Mouse (Mus musculus) macrophage (primary cell): ENCODE measurements around the gene Evi5l. TPM values are rescaled to one million over a fixed set of nuclear protein-coding genes. Genes with fewer than 3 reads are reported as not detected.

Source experiments
- H3K27ac ChIP-seq: fragments of 350-480 bp; formaldehyde crosslinking; 2 replicates; pipeline ENCODE4 v1.9.0; 2021
- H3K36me3 ChIP-seq: fragments of 350-480 bp; formaldehyde crosslinking; 2 replicates; pipeline ENCODE4 v1.9.0; 2021; ENCODE audit errors: inconsistent target
- H3K4me3 ChIP-seq: fragments of 350-480 bp; formaldehyde crosslinking; 2 replicates; pipeline ENCODE4 v1.9.0; 2021; ENCODE audit errors: inconsistent target
- H3K79me2 ChIP-seq: fragments of 350-480 bp; formaldehyde crosslinking; 2 replicates; pipeline ENCODE4 v1.9.0; 2021; ENCODE audit errors: inconsistent target
- WGBS: methylation state at CpG from one replicate; pipeline ENCODE4 v1.1.7; 2026; ENCODE audit warnings: inconsistent platforms; ENCODE audit not compliant: missing documents; 5-methylcytosine and 5-hydroxymethylcytosine counted together
- polyA plus RNA-seq: library from polyadenylated mRNA; stranded (reverse); fragments of 250-400 nt; gene quantifications from 3 replicates; pipeline ENCODE4 v1.2.4, GENCODE M21; 2018; ENCODE audit warnings: inconsistent platforms
- total RNA-seq, 78 experiments: library from RNA; depleted of rRNA; stranded (reverse); fragments of 250-400 nt; gene quantifications; 1 replicate in 9 of 78; 2 replicates in 24 of 78; 3 replicates in 43 of 78; 4 replicates in 2 of 78; pipeline ENCODE4 v1.2.4; 2018; ENCODE audit warnings: inconsistent platforms in 56 of 78

Gene Evi5l
- 10 to 100 TPM; 11.1 to 60.4 (median 32.1) TPM for total RNA-seq (2018; cell fraction: chromatin; rRNA removed)
- 10 to 100 TPM in 2 of 26 experiments, 1 to 10 TPM in 24; 5.5 to 10.5 (median 7.8) TPM for total RNA-seq (2018; cell fraction: cytosol; rRNA removed)
- total RNA-seq (2018; cell fraction: nucleus; rRNA removed) = 10 to 100 TPM in 19 of 26 experiments, 1 to 10 TPM in 7; 5.3 to 35.8 (median 13.2) TPM
- 6.2 to 7.8 TPM (median 7.6 TPM) in 3 replicates for polyA plus RNA-seq

DNA sequence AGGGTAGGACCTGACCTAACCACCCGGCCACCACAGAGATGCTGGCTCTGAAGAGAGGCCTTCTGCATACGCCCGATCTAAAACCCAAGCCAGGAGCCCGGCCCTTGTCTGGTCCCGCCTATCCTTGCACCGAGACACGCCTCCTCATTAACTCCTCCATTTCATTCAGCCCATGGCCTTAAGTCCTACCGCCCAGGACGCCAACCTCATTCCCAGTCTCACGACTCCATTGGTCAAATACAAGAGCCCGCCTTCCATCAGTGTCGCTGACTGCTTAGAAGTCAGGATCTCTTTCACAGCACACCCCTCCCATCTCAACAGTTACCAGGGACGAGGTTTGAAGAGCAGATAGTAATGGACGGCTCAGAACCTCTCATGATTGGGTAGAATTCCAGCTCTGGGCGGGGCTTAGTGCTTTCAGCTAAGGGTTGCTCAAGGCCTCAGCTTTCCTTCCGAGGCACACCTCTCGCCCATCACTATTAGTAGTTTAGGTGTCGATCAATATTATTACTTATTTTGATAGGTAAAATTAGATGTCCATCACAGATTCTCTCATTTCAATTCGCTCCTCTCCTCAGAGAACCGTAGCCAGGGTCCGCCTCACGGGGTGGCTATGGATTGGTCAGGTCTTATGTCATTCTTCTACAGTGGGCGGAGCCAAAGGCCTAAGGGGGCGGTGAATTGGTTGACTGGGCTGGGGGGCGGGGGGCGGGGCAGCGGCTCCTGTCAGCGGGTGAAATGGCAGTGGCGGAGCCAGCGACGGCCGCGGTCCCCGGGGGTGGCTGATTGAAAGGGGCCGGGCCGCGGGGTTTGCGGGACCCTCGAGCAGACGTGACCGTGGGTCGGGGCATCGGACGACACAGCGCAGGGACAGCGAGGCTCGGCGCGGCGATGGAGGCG is at the start of gene Evi5l:
Gene Evi5l, plus strand, starts transcription at position 716 of the 900 bp plus-strand sequence.
- H3K4me3 ChIP-seq = peak within 1 kb of the TSS; percentile 45
- under 1% methylated on average over 50 of the region's 51 CpGs for WGBS

DNA sequence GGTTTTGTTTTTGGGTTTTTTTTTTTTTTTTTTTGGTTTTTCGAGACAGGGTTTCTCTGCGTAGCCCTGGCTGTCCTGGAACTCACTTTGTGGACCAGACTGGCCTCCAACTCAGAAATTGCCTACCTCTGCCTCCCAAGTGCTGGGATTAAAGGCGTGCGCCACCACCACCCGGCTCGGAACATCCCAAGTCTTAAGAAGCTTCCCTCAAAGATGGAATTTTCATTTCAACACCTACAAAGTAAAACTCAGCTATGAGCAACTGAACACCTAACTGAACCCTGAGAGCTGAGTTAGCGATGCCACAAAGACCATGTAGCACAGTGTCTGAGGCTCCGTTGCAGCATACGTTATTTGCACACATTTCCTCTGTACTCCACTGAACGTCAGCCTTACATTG is 32.6 kb upstream of the Evi5l start, which contains the start of gene Cd209g:
Gene Cd209g, plus strand, starts transcription at position 301 of the 400 bp plus-strand sequence.
- Histone ChIP-seq H3K36me3 (no peaks in the 10 kb centered on the region), H3K79me2 (no peaks in the 10 kb centered on the region), H3K27ac (no peak within 1 kb of the TSS), H3K4me3 (no peak within 1 kb of the TSS)
- 88% methylated on average over 8 of the region's 10 CpGs for WGBS

More for the DNA sequence above, at the start of gene Evi5l:
- H3K27ac ChIP-seq = peak within 1 kb of the TSS; percentile 17
- H3K36me3 ChIP-seq = no peaks in the 10 kb centered on the region
- no peaks in the 10 kb centered on the region for H3K79me2 ChIP-seq

GRCm38 (mm10) chr8:4139660-4140646 is 26.4 kb upstream of the Evi5l start:
- WGBS = 16% methylated on average over 10 of the region's 12 CpGs
- Histone ChIP-seq H3K79me2 (no peaks in the 10 kb centered on the region), H3K27ac (no peak overlapping the region), H3K4me3 (no peak overlapping the region), H3K36me3 (no peaks in the 10 kb centered on the region)

DNA sequence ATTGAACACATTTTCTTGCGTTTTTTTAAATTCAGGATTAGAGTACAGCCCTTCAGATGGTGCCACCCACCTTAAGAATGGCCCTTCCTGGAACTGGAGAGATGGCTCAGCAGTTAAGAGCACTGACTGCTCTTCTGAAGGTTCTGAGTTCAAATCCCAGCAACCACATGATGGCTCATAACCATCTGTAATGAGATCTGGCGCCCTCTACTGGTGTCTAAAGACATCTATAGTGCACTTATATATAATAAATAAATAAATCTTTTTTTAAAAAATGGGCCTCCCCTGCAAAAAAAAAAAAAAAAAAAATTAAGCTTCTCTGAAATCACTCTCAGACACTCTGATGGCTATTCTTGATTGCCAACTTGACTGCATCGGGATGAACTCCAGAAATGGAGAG is 24.6 kb upstream of the Evi5l start:
- Histone ChIP-seq H3K27ac (no peak overlapping the region), H3K79me2 (no peaks in the 10 kb centered on the region), H3K36me3 (no peaks in the 10 kb centered on the region), H3K4me3 (no peak overlapping the region)
- WGBS = 61% methylated on average over 3 of the region's 3 CpGs

DNA sequence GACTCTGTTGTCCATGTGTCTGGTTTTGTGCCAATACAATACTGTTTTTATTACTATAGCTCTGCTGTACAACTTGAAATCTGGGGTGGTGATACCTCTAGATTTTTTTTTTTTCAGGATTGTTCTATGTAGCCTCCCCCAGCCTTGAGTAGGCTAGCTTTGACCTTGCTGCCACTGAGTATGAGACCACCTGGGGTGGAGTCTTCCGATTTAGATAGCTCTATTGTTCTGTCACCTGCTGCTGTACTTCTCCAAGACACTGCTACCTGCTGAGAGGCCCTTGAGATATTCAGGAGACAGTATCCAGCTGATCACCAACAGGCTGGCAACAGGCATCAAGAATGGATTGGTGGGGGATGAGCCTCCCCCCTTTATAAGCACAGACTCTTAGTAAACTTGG is 19.1 kb upstream of the Evi5l start:
- 78% methylated on average over 1 of the region's 1 CpGs for WGBS
- Histone ChIP-seq H3K79me2 (no peaks in the 10 kb centered on the region), H3K36me3 (no peaks in the 10 kb centered on the region), H3K27ac (no peak overlapping the region), H3K4me3 (no peak overlapping the region)

- Histone ChIP-seq H3K27ac (no peak overlapping the region), H3K36me3 (no peaks in the 10 kb centered on the region), H3K4me3 (no peak overlapping the region), H3K79me2 (no peaks in the 10 kb centered on the region)
These were observed 11.5 kb upstream of the Evi5l start for GRCm38 (mm10) chr8:4154878-4155277.

DNA sequence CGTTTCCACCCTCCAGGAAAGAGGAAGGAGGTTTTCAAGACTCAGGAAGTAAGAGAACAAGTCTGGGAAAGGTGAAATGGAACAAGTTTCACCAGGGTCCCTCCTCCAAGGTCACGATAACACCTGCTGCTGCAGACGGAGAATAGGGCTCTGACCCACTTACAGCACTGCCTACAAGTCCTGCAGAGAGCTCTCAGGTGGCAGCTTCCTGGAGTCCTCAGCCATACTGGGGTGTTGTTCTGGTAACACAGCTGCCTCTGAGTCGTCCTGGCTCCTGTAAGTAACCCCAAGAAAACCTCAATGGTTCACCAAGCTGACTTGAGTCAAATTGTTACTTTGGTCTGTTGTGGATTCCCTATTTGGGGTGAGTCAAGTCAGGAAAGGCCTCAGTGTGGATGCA is 3.6 kb upstream of the Evi5l start:
- no peak overlapping the region for H3K27ac ChIP-seq
- 11% methylated on average over 4 of the region's 4 CpGs for WGBS
- no peak overlapping the region for H3K4me3 ChIP-seq

GRCm38 (mm10) chr8:4165176-4165851 is 1.1 kb upstream of the Evi5l start:
- peak overlapping the region; percentile 41 for H3K4me3 ChIP-seq
- 4% methylated on average over 9 of the region's 13 CpGs for WGBS
- peak overlapping the region; percentile 17 for H3K27ac ChIP-seq
- no peaks in the 10 kb centered on the region for H3K79me2 ChIP-seq
- H3K36me3 ChIP-seq = no peaks in the 10 kb centered on the region

More for the DNA sequence above, 3.6 kb upstream of the Evi5l start:
- Histone ChIP-seq H3K36me3 (no peaks in the 10 kb centered on the region), H3K79me2 (no peaks in the 10 kb centered on the region)

- Histone ChIP-seq H3K27ac (no peak overlapping the region), H3K36me3 (no peaks in the 10 kb centered on the region), H3K4me3 (peak overlapping the region; percentile 45), H3K79me2 (no peaks in the 10 kb centered on the region)
- WGBS = 7% methylated on average over 10 of the region's 10 CpGs
These were observed 636 bp downstream of the Evi5l start for GRCm38 (mm10) chr8:4166881-4167525.

DNA sequence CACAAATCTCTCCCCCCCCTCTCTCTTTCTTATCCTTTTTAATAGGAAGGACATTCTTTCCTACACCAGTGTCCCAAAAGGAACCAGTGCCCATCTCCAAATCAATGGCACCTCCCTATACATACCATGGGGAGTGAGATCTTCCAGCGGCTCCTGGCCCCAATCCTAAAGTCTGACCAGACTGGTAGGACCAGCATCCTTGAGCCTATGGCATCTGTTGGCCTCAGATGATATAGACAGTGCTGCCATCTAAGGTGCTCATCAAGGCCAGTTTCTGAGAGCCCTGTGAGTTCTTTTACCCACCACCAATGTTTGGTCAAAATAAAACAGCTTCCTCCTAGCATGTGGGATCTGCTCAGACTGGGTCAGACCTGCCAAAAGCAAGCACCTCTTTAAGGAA is 1.6 kb downstream of the Evi5l start:
- Histone ChIP-seq H3K4me3 (no peak overlapping the region), H3K36me3 (no peaks in the 10 kb centered on the region), H3K27ac (no peak overlapping the region), H3K79me2 (no peaks in the 10 kb centered on the region)
- 100% methylated on average over 1 of the region's 1 CpGs for WGBS

- 75% methylated on average over 3 of the region's 3 CpGs for WGBS
- no peak overlapping the region for H3K27ac ChIP-seq
- no peaks in the 10 kb centered on the region for H3K79me2 ChIP-seq
- H3K4me3 ChIP-seq = no peak overlapping the region
- no peaks in the 10 kb centered on the region for H3K36me3 ChIP-seq
These were observed 6.1 kb downstream of the Evi5l start for GRCm38 (mm10) chr8:4172486-4172885.

DNA sequence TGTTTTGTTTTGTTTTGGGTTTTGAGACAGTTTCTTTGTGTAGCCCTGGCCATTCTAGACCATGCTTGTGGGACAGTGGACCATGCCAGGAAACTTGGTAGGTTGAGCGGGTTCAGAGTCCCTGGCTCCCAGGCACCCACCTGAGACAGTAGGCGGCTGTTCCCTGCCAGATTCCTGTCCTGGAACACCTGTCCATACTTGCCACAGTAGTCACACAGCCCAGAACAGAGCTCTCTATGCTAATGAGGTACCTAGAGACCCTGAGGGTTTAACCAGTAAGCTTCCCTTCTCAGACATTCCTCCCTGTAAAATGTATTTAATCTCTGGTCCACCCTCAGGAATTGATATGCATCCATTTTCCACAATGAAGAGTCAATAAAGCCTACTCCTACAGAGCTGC is 7.7 kb downstream of the Evi5l start:
- Histone ChIP-seq H3K27ac (no peak overlapping the region), H3K79me2 (no peaks in the 10 kb centered on the region), H3K4me3 (no peak overlapping the region), H3K36me3 (no peaks in the 10 kb centered on the region)
- 93% methylated on average over 2 of the region's 2 CpGs for WGBS

GRCm38 (mm10) chr8:4183409-4183808 is 17.0 kb downstream of the Evi5l start:
- Histone ChIP-seq H3K27ac (no peak overlapping the region), H3K4me3 (no peak overlapping the region), H3K36me3 (no peaks in the 10 kb centered on the region), H3K79me2 (no peaks in the 10 kb centered on the region)
- 90% methylated on average over 8 of the region's 8 CpGs for WGBS
